Mouse (Mus musculus) stomach, postnatal 0 days (tissue): ENCODE measurements around the gene Gjc1. TPM values are rescaled to one million over a fixed set of nuclear protein-coding genes. Genes with fewer than 3 reads are reported as not detected.

Experiments used
- ATAC-seq: fragments of 200-750 bp; cut with Nextera tagmentation; 2 replicates; pipeline ENCODE4 v1.8.0; 2017; ENCODE audit not compliant: low FRiP score, low TSS enrichment
- DNase-seq: peaks from one replicate; pipeline ENCODE4 v3.0.0-alpha.2; 2016; ENCODE audit warnings: low spot score
- H3K27ac ChIP-seq: fragments of 300-500 bp; sonication (generic); replicated peaks from 2 replicates; pipeline ENCODE4 v1.5.1; 2014; ENCODE audit warnings: mild to moderate bottlenecking, control low read depth
- H3K27me3 ChIP-seq: fragments of 300-500 bp; sonication (generic); 2 replicates; pipeline ENCODE4 v1.6.1; 2014; ENCODE audit warnings: low read length; ENCODE audit not compliant: control insufficient read depth, insufficient read depth
- H3K36me3 ChIP-seq: fragments of 300-500 bp; sonication (generic); 2 replicates; pipeline ENCODE4 v1.6.1; 2014; ENCODE audit warnings: low read length, mixed read lengths; ENCODE audit not compliant: control insufficient read depth, insufficient read depth
- H3K4me1 ChIP-seq: fragments of 300-500 bp; sonication (generic); replicated peaks from 2 replicates; pipeline ENCODE4 v1.6.1; 2014; ENCODE audit warnings: antibody characterized with exemption; ENCODE audit not compliant: control insufficient read depth, insufficient read depth
- H3K4me2 ChIP-seq: fragments of 300-500 bp; sonication (generic); replicated peaks from 2 replicates; pipeline ENCODE4 v1.6.1; 2014; ENCODE audit warnings: low read depth, mild to moderate bottlenecking, control low read depth, moderate library complexity
- H3K4me3 ChIP-seq: fragments of 300-500 bp; sonication (generic); 2 replicates; pipeline ENCODE4 v1.5.1; 2014; ENCODE audit warnings: low read depth, low read length, control low read depth
- H3K9ac ChIP-seq: fragments of 300-500 bp; sonication (generic); 2 replicates; pipeline ENCODE4 v1.6.1; 2014; ENCODE audit warnings: mild to moderate bottlenecking, low read length, control low read depth, mixed read lengths
- H3K9me3 ChIP-seq: fragments of 300-500 bp; sonication (generic); 2 replicates; pipeline ENCODE4 v1.6.1; 2016; ENCODE audit warnings: low read length; ENCODE audit not compliant: control insufficient read depth
- CTCF ChIP-seq: IDR thresholded peaks from 2 replicates; pipeline ENCODE4 v1.5.1; 2016; ENCODE audit warnings: antibody characterized with exemption, low read depth, mild to moderate bottlenecking, moderate library complexity
- EP300 ChIP-seq: optimal IDR thresholded peaks from 2 replicates; pipeline ENCODE3; 2016; ENCODE audit warnings: antibody characterized with exemption
- WGBS: fragments of 180-500 bp; shearing (Covaris S2); extraction: QIAGEN DNeasy Blood & Tissue Kit; methylation state at CpG from one replicate; pipeline ENCODE4 v1.1.7; 2014; 5-methylcytosine and 5-hydroxymethylcytosine counted together
- polyA plus RNA-seq: library from polyadenylated mRNA; unstranded; fragments of >200 nt; fragmentation: Nextera tagmentation; extraction: Ambion mirVana; gene quantifications from 2 replicates; pipeline ENCODE4 v1.2.1, GENCODE M21; 2015

Gjc1 gene
- polyA plus RNA-seq, 1 experiment from 2014 or later, result 21.1 TPM

DNA sequence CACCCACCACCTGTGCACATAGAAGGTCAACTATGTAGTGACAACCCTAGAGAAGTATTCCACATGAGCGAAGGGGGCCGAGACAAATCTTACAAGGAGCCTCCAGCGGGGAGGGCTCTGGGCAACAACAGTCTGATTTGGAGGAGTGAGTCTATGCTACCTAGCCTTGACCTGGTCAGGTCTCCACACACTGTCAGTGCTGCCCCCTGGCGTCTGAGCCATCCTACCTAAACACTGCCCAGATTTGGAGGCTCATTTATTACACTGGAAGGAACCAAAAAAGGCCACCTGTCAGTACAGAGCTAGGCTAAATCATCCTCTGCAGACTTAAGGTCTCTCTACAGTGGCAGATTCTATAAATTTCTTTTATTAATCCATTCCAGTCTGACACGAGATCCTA, 32.4 kb upstream of the Gjc1 start:
- ATAC-seq, result peak; percentile 59; the same call in 1 of the 2 replicates
- H3K9me3 ChIP-seq, result no peaks in the 10 kb centered on the region
- no peak overlapping the region for H3K27ac ChIP-seq
- H3K9ac ChIP-seq, result no peak overlapping the region
- 65% methylated on average over 5 of the region's 5 CpGs for WGBS
- H3K27me3 ChIP-seq, result no peaks in the 10 kb centered on the region
- peaks cover 28% of the 10 kb centered on the region for H3K36me3 ChIP-seq
- no peak overlapping the region for H3K4me3 ChIP-seq
- H3K4me1 ChIP-seq, result no peaks in the 10 kb centered on the region
- H3K4me2 ChIP-seq, result no peak overlapping the region
- peak; percentile 74 for DNase-seq
- TF ChIP-seq CTCF (peak; percentile 79), EP300 (no peak)

GRCm38 (mm10) chr11:102845926-102846325, 26.4 kb upstream of the Gjc1 start:
- no peaks in the 10 kb centered on the region for H3K27me3 ChIP-seq
- WGBS, result 76% methylated on average over 10 of the region's 10 CpGs
- H3K36me3 ChIP-seq, result peaks cover 46% of the 10 kb centered on the region
- TF ChIP-seq EP300 (no peak), CTCF (no peak)
- no peak for DNase-seq
- no peak overlapping the region for H3K4me2 ChIP-seq
- no peak overlapping the region for H3K4me3 ChIP-seq
- ATAC-seq, result no peak
- no peak overlapping the region for H3K27ac ChIP-seq
- H3K9ac ChIP-seq, result no peak overlapping the region
- H3K9me3 ChIP-seq, result no peaks in the 10 kb centered on the region
- H3K4me1 ChIP-seq, result no peaks in the 10 kb centered on the region

GRCm38 (mm10) chr11:102838616-102839150, 19.2 kb upstream of the Gjc1 start:
- no peak for DNase-seq
- TF ChIP-seq CTCF (no peak), EP300 (no peak)
- H3K36me3 ChIP-seq, result peaks cover 10% of the 10 kb centered on the region; the same call in 1 of the 2 replicates
- H3K9ac ChIP-seq, result no peak overlapping the region
- H3K9me3 ChIP-seq, result no peaks in the 10 kb centered on the region
- no peaks in the 10 kb centered on the region for H3K4me1 ChIP-seq
- 0 out of 2 replicates have a peak overlapping the region, but pooled peaks have one; percentile 35 for H3K27ac ChIP-seq
- ATAC-seq, result no peak
- WGBS, result 77% methylated on average over 9 of the region's 9 CpGs
- H3K4me3 ChIP-seq, result no peak overlapping the region
- H3K4me2 ChIP-seq, result no peak overlapping the region
- H3K27me3 ChIP-seq, result no peaks in the 10 kb centered on the region

DNA sequence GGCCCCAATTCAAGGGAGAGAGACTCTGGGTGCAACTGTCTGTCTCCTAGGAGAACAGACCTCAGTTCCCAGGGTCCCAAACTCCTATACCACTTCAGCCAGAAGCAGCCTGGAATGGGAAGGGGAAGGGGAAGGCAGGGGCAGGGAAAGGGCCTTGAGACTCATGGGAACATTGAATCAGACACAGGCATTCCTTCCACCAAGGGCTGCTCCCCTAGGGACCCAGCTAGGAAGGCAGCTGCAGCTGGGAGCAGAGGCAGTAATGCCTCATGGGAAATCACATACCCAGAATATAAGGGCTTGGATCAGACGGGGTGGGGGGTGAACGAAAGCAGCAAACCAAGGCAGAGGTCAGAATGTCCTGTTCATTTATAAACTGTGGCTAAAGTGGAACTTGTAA, 18.6 kb upstream of the Gjc1 start:
- peak; percentile 24; the same call in 1 of the 2 replicates for ATAC-seq
- DNase-seq, result no peak
- Histone ChIP-seq H3K9ac (no peak overlapping the region), H3K9me3 (no peaks in the 10 kb centered on the region), H3K4me2 (no peak overlapping the region), H3K4me1 (no peaks in the 10 kb centered on the region), H3K27me3 (no peaks in the 10 kb centered on the region), H3K27ac (no peak overlapping the region), H3K4me3 (no peak overlapping the region), H3K36me3 (peaks cover 10% of the 10 kb centered on the region; the same call in 1 of the 2 replicates)
- WGBS, result 71% methylated on average over 2 of the region's 2 CpGs
- TF ChIP-seq EP300 (no peak), CTCF (0 out of 2 replicates have a peak, but pooled peaks have one; percentile 7)

- WGBS, result 100% methylated on average over 1 of the region's 1 CpGs
- Histone ChIP-seq H3K27me3 (no peaks in the 10 kb centered on the region), H3K9me3 (no peaks in the 10 kb centered on the region), H3K4me3 (no peak overlapping the region), H3K4me2 (no peak overlapping the region), H3K9ac (no peak overlapping the region), H3K36me3 (peaks cover 10% of the 10 kb centered on the region; the same call in 1 of the 2 replicates), H3K27ac (no peak overlapping the region), H3K4me1 (no peaks in the 10 kb centered on the region)
- ATAC-seq (no peak), DNase-seq (no peak)
- TF ChIP-seq CTCF (no peak), EP300 (no peak)
Observed at GRCm38 (mm10) chr11:102837385-102837784, 17.9 kb upstream of the Gjc1 start.

DNA sequence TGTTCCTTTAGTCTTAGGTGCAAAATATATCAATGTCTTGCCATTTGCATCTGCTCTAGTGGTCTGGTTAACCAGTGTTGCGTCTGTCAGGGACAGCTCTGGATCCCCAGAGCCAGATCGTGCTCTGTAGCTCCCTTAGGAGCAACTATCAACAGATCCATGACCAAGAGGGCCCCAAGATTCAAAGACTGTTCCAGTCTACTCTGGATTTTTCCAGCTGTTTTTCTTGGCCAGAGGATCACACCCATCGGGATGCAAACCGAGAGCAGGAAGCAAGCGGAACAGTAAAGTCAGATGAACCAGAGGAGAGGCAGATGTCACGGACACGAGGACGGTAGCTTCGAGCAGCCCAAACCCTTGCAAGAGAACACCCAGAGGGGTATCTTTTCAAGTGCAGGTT, 16.6 kb upstream of the Gjc1 start:
- 70% methylated on average over 9 of the region's 9 CpGs for WGBS
- ATAC-seq, result no peak
- Histone ChIP-seq H3K9me3 (no peaks in the 10 kb centered on the region), H3K36me3 (peaks cover 7% of the 10 kb centered on the region; the same call in 1 of the 2 replicates), H3K27me3 (no peaks in the 10 kb centered on the region), H3K4me3 (no peak overlapping the region), H3K27ac (no peak overlapping the region), H3K4me2 (no peak overlapping the region), H3K4me1 (no peaks in the 10 kb centered on the region), H3K9ac (no peak overlapping the region)
- no peak for DNase-seq
- no peak for TF ChIP-seq EP300
- no peak for TF ChIP-seq CTCF
